Mouse (Mus musculus) embryo, embryonic 11.5 days (tissue): ENCODE measurements around the gene Tmem117.

ENCODE experiments used
- DNase-seq: peaks from one replicate; pipeline ENCODE4 v3.0.0-alpha.2; 2012; ENCODE audit warnings: low read depth, low spot score

Gene Tmem117

DNA sequence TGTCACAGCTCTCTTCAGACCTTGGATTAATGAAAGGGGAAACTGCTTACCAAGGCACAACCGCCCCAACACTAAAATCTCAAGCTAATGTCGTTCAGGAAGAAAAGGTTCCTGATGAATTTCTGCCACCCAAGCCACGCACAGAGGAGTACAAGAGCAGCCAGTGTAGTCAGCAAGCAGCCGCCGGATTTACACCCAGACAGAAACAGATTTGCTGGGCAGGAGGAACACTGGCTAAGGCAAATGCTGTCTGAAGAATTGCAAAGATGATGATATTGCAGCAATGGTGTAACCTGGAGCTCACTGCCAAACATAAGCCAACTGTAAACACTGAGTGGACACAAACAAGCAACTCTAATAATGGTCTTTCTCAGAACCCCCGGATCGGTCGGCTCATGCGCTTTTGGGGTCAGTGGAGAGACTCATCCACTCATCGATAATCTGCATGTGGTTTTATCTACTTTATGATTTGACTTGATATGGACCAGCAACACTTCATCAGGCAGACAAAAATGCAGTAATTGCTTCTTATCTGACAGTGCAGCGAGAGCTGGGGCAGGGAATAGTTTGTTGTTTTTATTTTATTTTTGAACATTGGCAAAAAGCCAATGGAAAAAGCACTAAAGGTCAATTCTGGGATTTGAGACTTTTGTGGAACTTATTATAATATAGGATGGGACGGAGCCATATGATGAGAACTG is 509.8 kb downstream of the Tmem117 start:
- no peak for DNase-seq

DNA sequence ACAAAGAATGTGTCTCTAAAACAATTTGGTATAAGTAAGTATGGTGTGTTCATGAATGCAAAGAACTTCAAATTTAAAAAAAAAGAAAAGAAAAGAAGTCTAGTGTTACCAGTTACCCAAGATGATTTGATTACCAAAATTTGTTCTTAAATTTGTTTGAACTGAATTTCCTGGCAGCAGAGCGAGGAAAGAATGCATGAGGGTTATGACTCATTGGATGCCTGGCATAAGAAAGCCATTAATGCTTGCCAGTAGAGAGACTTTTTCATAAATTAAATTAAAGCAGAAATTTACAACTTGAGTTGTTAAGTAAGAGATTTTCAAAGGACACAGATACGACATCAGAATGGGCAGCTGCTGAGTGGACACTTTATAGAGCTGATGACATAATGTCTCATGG is 515.1 kb downstream of the Tmem117 start:
- no peak for DNase-seq

DNA sequence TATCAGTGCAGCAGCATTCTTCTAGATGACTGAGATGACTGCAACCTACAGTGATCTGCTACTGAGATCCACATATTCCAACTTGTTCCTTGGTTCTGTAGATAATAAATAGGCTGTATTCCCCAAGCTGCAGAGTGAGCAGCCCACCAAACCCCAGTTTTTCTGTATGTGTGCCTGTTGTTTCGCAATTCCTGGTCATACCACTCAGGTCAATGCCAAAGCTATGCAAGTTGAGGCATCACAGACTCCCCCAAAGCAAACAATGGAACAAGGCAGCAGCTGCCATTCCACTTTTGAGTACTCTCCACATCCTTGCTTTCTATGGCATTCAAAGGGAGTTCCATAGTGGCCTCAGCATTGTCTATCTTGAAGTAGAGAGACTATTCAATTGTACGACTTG is 516.1 kb downstream of the Tmem117 start:
- DNase-seq = no peak
